Mouse (Mus musculus): ENCODE results near the gene Plxna4. TPM values are rescaled to one million over a fixed set of nuclear protein-coding genes. Genes with fewer than 3 reads are reported as not detected.

Gene Plxna4
- polyA plus RNA-seq, 1 experiment: not detected

DNA sequence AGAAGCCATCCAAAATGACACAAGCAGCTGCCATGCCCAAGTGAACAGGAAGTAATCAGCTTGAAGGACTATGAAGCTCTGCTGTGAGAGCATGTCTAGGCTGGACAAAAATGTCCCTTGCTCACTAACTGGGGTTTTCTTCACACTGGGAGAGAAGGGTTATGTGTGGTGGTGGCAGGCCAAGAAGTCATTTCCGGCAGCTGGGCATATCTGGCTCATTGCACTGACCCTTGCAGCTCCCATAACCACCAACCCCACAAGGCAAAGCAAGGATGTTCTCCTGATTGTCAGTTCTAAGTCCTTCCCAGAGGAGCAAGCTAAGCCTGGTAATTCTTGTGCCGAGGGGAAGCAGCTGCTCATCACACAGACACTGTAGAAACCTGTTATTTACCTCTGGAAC lies 239.0 kb downstream of the Plxna4 start:
- WGBS: 75% methylated on average over 2 of the region's 2 CpGs
- H3K4me3 ChIP-seq (ENCODE audit: insufficient read depth, low read depth, low read length): no peak overlapping the region
- peaks cover 6% of the 10 kb centered on the region for H3K4me1 ChIP-seq (ENCODE audit: control insufficient read depth, insufficient read depth, low read length)
- TF ChIP-seq POLR2A (IDR thresholded peaks at IDR 0.05; ENCODE audit: insufficient read depth, low read depth, low read length) (no peak), CTCF (IDR thresholded peaks at IDR 0.05; ENCODE audit: insufficient read depth, low read depth, low read length) (no peak)
- no peak overlapping the region for H3K27ac ChIP-seq (ENCODE audit: insufficient read depth, low read depth, low read length)

DNA sequence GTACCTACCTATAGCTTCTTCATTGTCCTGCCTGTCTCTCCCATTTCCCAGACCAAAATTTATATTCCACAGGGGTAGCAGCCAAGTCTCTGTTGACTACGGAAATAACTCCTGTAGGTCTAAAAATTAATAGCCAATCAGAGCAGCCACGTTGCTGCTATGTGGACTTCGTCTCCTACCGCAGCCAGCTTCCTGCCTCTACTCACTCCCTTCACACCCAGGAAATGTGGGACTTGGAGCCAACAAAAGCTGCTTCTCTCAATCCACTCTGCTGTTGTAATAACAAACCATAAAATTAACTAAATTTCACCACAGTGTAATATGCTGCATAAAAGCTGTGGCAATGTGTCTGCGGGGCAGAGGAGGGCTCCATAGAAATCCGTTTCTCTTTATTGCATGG lies 239.9 kb downstream of the Plxna4 start:
- H3K27ac ChIP-seq (ENCODE audit: insufficient read depth, low read depth, low read length): no peak overlapping the region
- TF ChIP-seq CTCF (IDR thresholded peaks at IDR 0.05; ENCODE audit: insufficient read depth, low read depth, low read length): no peak
- TF ChIP-seq POLR2A (IDR thresholded peaks at IDR 0.05; ENCODE audit: insufficient read depth, low read depth, low read length): no peak
- H3K4me1 ChIP-seq (ENCODE audit: control insufficient read depth, insufficient read depth, low read length): peaks cover 6% of the 10 kb centered on the region
- WGBS: 70% methylated on average over 6 of the region's 6 CpGs
- no peak overlapping the region for H3K4me3 ChIP-seq (ENCODE audit: insufficient read depth, low read depth, low read length)

DNA sequence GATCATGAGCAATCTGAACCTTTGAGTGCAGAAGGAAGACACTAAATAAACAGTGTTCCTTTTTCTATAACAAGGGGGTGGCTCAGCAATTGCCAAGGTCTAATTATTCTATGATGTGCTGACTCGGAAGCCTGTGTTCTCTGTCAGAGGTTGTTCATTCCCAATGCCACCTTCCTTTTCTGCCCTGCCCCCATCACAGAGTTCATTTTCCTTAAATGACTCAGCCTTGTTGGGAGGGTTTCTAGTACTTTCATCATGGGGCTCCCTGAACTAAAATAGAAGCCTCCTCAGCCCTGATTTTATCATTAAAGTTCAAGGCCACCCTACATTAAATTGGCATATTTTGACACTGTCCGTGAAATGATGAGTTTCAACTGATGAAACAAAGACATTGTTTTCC lies 242.0 kb downstream of the Plxna4 start:
- Histone ChIP-seq H3K4me1 (ENCODE audit: control insufficient read depth, insufficient read depth, low read length) (peaks cover 6% of the 10 kb centered on the region), H3K4me3 (ENCODE audit: insufficient read depth, low read depth, low read length) (no peak overlapping the region), H3K27ac (ENCODE audit: insufficient read depth, low read depth, low read length) (no peak overlapping the region)
- TF ChIP-seq CTCF (IDR thresholded peaks at IDR 0.05; ENCODE audit: insufficient read depth, low read depth, low read length): no peak
- TF ChIP-seq POLR2A (IDR thresholded peaks at IDR 0.05; ENCODE audit: insufficient read depth, low read depth, low read length): no peak
- WGBS: 48% methylated on average over 2 of the region's 2 CpGs

DNA sequence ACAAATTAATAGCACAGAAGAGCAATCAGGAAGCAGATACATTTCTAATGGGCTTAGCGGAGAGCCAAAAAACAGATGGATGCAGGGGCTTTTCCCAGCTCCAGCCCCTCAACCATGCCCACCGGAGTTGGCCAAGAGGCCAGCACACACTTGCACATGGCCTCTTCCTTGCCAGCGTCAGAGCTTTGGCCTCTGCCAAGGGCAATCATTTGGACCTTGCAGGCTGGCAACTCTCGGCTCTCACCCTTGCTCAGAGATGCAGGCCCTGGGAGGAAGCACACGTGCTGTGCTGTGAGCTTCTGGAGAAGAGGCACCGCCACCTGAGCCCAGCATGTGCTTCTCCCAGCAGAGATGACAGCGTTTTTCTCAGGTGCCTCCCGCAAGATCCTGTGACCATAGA lies 245.3 kb downstream of the Plxna4 start:
- TF ChIP-seq POLR2A (IDR thresholded peaks at IDR 0.05; ENCODE audit: insufficient read depth, low read depth, low read length): no peak
- no peak for TF ChIP-seq CTCF (IDR thresholded peaks at IDR 0.05; ENCODE audit: insufficient read depth, low read depth, low read length)
- no peak overlapping the region for H3K27ac ChIP-seq (ENCODE audit: insufficient read depth, low read depth, low read length)
- peaks cover 10% of the 10 kb centered on the region for H3K4me1 ChIP-seq (ENCODE audit: control insufficient read depth, insufficient read depth, low read length)
- 79% methylated on average over 8 of the region's 8 CpGs for WGBS
- H3K4me3 ChIP-seq (ENCODE audit: insufficient read depth, low read depth, low read length): no peak overlapping the region

DNA sequence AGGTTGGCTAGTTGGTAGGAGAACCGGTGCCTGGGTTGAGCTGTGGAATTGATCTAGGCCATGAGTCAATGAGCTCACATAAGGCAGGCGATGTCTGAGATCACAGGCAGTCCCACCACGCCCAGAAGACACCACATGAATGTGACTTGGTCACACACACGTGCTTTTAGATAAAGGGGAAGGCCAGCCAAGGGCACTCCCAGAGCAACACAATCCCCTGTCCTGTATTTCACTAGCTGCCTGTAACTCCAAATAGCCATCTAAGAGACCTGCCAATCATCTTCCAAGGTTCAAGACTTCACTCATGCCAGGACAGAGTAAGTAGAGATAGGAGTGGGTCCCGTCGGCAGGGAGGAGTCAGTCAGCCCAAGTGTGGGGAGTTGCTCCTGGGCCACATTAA lies 245.7 kb downstream of the Plxna4 start:
- Histone ChIP-seq H3K4me3 (ENCODE audit: insufficient read depth, low read depth, low read length) (no peak overlapping the region), H3K27ac (ENCODE audit: insufficient read depth, low read depth, low read length) (no peak overlapping the region), H3K4me1 (ENCODE audit: control insufficient read depth, insufficient read depth, low read length) (peaks cover 10% of the 10 kb centered on the region)
- 93% methylated on average over 6 of the region's 6 CpGs for WGBS
- TF ChIP-seq CTCF (IDR thresholded peaks at IDR 0.05; ENCODE audit: insufficient read depth, low read depth, low read length): no peak
- no peak for TF ChIP-seq POLR2A (IDR thresholded peaks at IDR 0.05; ENCODE audit: insufficient read depth, low read depth, low read length)

DNA sequence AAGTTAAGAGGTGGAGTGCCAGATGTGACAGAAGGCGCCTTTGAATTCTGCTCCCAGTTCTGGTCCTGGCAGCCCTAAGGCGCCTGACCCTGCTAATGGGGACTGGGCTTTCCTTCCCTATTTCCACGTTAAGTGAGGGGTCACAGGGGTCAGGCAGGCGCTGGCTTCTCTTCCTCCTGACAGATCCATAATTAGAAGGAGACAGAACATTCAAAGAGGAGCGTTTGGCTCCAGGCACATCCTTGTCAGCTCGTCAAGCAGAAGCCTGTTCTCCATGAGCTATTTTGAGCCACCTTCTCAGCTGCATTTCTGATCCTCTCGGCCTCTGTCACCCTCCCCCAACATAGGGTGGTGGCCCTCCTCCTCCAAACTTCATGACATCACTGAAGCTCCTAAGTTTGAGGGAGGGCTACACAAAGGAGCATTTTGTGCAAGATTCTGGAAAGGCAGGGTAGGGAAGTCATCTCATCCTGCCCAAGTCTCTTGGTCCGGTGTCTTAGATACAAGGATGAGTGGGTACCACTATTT lies 249.5 kb downstream of the Plxna4 start:
- 61% methylated on average over 8 of the region's 8 CpGs for WGBS
- Histone ChIP-seq H3K4me3 (ENCODE audit: insufficient read depth, low read depth, low read length) (no peak overlapping the region), H3K4me1 (ENCODE audit: control insufficient read depth, insufficient read depth, low read length) (peaks cover 4% of the 10 kb centered on the region), H3K27ac (ENCODE audit: insufficient read depth, low read depth, low read length) (no peak overlapping the region)
- TF ChIP-seq CTCF (IDR thresholded peaks at IDR 0.05; ENCODE audit: insufficient read depth, low read depth, low read length) (no peak), POLR2A (IDR thresholded peaks at IDR 0.05; ENCODE audit: insufficient read depth, low read depth, low read length) (no peak)

DNA sequence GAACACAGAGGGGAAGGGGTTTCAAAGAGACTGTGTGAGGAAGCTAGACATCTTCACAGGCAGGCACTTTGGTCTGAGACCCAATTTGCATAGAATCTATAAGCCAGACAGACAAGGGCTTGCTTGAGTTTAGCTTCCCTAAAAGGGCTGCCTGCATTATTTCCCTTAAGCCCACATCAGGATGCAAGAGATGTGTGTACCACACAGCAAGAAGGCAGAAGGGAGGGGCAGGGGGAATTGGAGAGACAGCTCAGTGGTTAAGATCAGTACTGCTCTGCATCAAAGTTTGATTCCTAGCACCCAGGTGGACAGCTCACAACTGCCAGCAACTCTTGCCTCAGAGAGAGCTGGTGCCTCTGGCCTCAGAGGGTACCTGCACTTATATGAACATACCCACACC lies 256.7 kb downstream of the Plxna4 start:
- Histone ChIP-seq H3K4me1 (ENCODE audit: control insufficient read depth, insufficient read depth, low read length) (peaks cover 2% of the 10 kb centered on the region; the same call in 1 of the 2 replicates), H3K4me3 (ENCODE audit: insufficient read depth, low read depth, low read length) (no peak overlapping the region)
- TF ChIP-seq POLR2A (IDR thresholded peaks at IDR 0.05; ENCODE audit: insufficient read depth, low read depth, low read length) (no peak), CTCF (IDR thresholded peaks at IDR 0.05; ENCODE audit: insufficient read depth, low read depth, low read length) (no peak)

DNA sequence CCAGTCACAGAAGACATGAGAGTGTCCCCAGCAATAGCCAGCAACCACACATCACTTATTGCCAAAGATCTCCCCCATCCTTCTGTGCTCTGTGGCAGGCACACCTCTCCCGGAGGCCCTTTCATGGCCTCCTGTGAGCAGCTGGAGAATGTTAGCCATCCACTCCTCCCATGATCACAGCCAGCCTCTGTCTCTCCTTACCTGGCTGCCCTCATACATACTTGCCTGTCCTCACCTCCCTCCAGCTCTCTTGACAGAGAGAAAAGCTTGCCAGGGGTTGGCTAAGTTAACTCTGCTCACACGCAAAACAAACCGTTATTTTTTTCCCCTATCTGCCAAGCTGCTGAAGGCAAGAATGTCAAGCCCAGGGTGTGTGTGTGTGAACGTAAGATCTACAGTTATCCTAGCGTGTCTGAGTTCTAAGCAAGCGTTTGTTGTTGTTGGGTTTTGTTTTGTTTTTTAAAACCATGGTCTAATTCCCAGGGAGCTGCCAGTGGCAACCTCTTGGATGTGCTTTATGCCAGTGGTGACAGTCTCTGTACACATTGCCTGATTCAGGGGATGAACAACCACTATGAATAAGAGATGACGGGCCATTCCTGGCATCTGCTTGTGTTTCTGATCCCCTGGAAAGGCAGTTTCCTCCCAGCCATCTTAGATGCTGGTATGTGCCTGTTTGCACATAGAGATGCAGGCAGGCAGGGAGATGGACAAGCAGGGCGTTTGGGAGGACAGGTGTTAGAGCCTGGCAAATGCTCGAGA lies 257.8 kb downstream of the Plxna4 start:
- H3K4me1 ChIP-seq (ENCODE audit: control insufficient read depth, insufficient read depth, low read length): peaks cover 2% of the 10 kb centered on the region; the same call in 1 of the 2 replicates
- no peak overlapping the region for H3K4me3 ChIP-seq (ENCODE audit: insufficient read depth, low read depth, low read length)
- H3K27ac ChIP-seq (ENCODE audit: insufficient read depth, low read depth, low read length): no peak overlapping the region
- TF ChIP-seq POLR2A (IDR thresholded peaks at IDR 0.05; ENCODE audit: insufficient read depth, low read depth, low read length): no peak
- TF ChIP-seq CTCF (IDR thresholded peaks at IDR 0.05; ENCODE audit: insufficient read depth, low read depth, low read length): no peak
- WGBS: 76% methylated on average over 9 of the region's 9 CpGs

More for the DNA sequence above, 256.7 kb downstream of the Plxna4 start:
- H3K27ac ChIP-seq (ENCODE audit: insufficient read depth, low read depth, low read length): no peak overlapping the region

DNA sequence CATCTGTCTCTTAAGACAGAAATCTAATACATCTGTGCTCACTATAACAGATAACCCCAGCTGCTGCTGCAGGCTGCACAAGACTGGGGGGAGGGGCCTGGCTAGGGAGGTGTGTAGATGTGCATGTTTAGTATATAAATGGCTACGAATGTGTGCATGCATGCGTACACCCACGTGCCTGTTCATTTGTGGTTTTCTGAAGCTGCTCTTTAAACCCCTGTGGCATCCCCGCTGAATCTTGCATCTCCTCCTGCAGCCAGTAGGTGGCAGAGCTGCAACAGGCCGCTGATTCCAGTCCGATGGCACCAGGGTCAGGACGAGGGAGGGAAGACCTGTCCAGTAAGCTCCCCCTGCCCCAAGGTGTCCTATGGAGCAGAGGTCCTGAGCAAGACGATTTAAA lies 260.0 kb downstream of the Plxna4 start:
- TF ChIP-seq POLR2A (IDR thresholded peaks at IDR 0.05; ENCODE audit: insufficient read depth, low read depth, low read length) (no peak), CTCF (IDR thresholded peaks at IDR 0.05; ENCODE audit: insufficient read depth, low read depth, low read length) (peak; percentile 91)
- Histone ChIP-seq H3K27ac (ENCODE audit: insufficient read depth, low read depth, low read length) (no peak overlapping the region), H3K4me1 (ENCODE audit: control insufficient read depth, insufficient read depth, low read length) (peaks cover 2% of the 10 kb centered on the region; the same call in 1 of the 2 replicates), H3K4me3 (ENCODE audit: insufficient read depth, low read depth, low read length) (no peak overlapping the region)
- 2% methylated on average over 8 of the region's 8 CpGs for WGBS

All from olfactory bulb, adult 2 months (tissue).